Mouse (Mus musculus) c-Kit-negative CD71-positive TER-119-positive erythroid progenitor cells, embryonic 14.5 days (primary cell): ENCODE measurements around the gene Rab10.

Source experiments
- DNase-seq: peaks from one replicate; pipeline ENCODE4 v3.0.0-alpha.2; 2013; ENCODE audit warnings: low read depth, low spot score

The Rab10 gene

DNA sequence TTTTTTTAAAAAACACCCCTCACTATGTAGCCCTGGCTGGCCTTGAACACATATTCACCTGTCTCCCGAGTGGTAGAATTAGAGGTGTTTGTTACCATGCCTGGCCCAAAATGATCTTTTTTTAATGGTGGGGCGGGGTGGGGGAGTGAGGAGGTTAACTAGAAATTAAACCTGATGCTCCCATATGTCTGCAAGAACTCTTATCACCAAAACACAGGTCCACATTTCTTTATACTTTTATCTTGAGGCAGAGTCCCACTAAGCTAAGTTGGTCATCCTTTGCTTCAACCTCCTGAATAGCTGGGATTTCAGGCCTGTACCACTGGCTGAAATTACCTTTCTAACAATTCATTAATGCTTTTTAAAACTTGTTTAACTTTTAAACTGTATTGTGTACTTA is 13.7 kb downstream of the Rab10 start:
- no peak for DNase-seq

DNA sequence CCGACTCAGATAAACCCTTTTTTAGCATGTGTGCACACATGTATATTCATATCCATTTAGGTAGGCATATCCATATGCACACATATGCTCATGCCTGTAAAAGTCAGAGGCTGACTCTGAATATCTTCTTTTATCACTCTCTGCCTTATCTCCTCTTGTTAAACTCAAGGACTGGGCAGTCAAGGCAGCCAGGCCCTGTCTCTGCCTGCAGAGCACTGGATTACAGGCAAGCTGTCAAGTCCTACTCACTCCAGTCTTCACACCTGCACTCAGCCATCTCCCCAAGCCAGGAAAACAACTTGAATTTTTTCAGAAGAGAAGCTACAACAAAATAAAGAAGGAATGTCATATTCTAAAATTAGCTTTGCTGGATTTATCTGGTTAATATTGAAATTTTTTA is 17.9 kb downstream of the Rab10 start:
- DNase-seq, result no peak

DNA sequence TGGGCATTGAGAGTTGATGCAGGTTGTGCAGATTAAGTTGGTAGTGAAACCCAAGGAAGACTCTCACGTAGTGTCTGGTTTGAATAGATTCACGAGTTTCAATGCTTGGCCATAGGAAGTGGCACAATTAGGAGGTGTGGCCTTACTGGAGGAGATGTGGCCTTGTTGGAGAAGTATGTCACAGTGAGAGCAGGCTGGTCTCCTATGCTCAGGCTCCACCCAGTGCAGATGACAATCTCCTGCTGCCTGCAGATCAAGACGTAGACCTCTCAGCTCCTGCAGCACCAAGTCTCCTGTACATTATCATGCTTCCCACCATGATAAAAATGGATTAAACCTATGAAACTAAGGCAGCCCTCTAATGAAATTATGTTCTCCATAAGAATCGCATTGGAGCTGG is 18.7 kb downstream of the Rab10 start:
- no peak for DNase-seq

DNA sequence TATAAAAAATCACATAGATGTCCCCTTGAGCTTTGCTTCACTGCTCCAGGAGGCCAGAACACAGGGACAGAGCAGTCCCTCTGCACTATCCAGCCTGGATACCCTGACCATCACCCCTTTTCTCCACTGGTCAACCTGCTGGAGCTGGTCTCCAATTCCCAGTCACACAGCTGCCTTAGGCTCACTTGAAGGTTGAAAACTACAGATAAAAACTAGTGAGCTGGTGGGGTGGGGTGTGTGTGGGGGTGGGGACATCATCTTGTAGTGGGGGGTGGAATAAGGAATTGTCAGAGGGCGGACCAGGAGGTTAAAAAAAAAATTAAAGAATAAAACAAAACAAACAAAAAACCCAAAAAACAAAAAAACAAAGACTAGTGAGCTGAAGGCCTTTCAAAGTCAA is 21.3 kb downstream of the Rab10 start:
- no peak for DNase-seq

DNA sequence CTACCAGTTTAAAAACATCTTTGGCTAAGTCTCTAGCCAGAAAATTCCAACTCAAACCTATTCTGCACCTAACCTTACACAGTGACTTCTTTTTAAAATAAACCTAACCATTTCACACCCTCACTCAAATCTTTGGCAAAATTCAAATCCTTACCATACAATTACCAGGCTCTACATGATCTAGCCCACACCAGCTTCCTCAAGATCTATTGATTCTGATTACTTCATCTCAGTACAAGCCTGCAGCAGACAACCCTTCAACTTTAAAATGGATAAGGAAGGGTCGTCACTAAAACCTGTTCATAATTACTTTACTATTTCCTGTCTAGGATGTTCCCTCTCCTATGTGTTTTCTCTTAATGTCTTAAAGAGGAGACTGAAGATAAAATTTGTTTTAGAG is 23.9 kb downstream of the Rab10 start:
- no peak for DNase-seq

DNA sequence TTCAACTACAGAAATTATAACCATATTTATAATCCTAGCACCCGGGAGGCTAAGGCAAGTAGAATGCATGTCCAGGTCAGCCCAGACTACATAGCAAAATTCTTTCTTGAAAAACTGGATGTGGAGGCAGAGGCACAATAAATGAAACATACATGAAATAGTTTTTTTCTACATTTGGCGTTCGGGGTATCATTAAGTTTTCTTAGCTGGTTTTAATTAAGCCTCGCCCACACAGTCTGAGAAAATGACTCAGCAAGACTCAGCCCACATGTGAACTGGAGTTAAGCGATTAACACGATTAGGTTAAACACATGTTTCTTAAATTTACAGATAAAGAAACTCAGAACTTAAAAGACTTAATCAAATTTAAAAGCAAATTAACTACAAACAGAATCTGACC is 24.4 kb downstream of the Rab10 start:
- peak; percentile 88 for DNase-seq

DNA sequence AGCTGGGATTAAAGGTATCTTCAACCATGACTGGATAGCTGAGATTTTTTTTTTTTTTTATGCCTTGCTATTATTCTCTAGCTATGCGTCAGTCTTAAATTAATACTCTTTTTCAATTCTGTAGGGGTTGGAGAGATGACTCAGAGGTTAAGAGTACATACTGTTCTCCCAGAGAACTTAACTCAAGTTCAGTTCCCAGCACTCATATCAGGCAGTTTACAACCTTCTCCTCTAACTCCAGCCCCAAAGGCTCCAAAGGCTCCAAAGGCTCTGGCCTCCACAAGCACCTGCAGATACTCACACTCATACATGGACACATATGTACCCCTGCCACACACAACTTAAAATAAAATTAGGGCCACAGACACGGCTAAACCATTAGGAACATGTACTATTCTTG is 25.3 kb downstream of the Rab10 start:
- DNase-seq, result no peak

DNA sequence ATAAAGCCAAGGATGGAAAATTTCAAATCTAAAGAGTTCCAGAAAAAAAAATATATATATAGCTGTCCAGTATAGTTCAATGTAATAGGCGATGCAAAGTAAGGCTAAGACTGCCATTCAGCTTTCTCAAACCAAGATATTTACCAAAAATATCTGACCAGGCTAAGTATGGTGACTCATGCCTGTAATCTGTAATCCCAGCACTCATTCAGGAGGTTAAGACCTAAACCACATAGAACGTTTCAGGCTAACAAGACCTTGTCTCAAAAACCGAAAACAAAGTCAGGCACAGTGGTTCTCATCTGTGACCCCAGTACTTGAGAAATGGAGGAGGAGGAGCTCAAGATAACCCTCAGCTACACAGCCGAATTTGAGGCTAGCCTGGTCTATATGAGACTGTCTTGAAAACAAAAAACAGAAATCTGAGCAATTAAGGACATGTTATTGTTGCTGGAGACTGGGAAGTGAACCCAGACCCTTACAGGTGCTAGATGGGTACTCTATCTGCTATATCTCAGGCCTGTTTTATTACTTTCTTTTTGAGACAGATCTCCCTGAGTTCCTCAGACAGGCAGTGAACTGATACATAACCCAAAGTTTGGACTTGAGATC is 25.8 kb downstream of the Rab10 start:
- DNase-seq, result no peak

DNA sequence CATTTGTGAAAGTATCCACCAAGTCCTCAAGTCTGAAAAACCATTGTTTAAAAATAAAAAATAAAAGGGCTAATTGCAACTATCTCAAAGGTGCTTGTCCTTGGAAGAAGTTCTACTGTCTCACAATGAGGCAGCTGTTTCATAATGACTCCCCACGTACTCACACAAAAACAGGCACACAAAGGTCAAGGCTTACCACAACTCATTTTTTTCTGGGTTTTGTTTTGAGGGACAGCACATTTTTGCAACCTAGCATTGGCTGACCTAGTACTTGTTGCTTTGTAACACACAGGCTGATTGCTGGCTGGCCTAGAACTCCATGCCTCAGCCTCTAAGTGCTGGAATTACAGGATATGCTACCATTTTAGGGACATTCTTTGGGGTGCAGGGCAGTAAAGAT is 26.8 kb downstream of the Rab10 start:
- DNase-seq, result no peak

DNA sequence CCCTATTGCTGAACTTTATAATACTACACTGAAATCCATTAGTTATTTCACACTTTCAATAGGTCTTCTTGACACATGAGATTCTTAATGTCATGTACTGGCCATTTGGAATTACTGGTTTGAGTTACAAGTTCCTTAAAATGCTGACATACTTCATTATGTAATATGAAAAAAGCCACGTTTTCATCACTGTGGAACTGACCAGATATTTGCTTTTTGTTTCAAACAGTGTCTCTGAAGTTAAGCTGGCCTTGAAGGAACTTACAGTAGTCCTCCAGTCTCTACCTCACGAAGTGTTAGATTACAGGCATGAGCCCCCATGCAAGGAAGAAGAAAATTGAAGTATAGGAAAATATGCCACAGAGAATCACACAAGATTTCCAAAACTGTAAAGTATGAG is 27.2 kb downstream of the Rab10 start:
- DNase-seq, result no peak

DNA sequence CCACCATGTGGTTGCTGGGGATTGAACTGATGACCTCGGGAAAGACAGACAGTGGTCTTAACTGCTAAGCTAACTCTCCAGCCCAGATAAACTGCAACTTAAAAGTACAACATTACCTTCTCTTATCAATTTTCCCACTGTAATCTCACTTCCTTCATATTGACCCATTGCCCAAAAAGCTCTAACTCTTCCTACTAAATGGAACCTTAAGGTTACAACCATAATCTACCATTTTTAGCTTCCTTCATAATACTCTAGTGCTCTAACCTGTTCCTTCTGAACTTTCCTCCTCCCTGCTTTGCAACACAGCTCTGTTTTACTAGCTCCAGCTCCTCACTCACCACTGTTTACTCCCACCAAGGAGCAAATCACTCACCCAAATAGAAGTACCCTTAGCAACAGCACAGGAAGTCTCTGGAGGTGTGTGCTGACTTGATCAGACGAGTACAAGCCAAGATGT is 30.9 kb downstream of the Rab10 start:
- no peak for DNase-seq

DNA sequence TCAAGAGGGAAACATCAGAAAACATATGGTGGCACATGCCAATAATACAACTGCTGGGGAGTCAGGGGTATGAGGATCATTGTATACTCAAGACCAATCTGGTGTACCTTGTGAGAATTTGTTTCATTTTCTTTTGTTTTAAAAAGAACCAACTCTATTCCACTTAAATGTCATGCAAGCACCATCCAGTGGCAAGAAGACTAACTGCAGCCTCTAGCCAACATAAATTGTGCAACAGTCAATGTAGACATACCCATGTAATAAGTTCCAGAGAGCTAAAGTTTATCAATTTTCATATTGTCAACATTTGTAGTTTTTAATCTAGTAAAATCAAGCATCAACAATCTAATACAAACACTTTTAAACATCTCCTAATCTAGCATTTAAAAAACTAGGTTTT is 39.0 kb downstream of the Rab10 start:
- DNase-seq, result no peak

DNA sequence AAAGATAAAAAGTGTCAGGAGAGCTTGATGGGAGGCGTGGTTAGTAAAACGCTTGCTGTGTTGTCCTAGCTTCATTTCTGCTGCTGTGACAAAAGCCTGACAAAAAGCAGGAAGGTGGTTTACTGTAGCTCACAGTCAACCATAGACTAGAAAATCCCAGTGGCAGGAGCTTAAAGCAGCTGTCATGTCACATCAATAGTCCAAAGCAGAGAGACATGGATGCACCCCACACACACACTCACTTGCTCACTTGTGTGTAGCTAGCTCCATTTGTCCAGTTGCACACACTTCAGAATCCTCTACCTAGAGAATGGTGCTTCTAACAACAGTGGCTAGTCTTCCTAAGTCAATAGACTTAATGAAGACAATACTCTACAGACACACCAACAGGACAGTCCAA is 42.4 kb downstream of the Rab10 start:
- DNase-seq, result no peak

DNA sequence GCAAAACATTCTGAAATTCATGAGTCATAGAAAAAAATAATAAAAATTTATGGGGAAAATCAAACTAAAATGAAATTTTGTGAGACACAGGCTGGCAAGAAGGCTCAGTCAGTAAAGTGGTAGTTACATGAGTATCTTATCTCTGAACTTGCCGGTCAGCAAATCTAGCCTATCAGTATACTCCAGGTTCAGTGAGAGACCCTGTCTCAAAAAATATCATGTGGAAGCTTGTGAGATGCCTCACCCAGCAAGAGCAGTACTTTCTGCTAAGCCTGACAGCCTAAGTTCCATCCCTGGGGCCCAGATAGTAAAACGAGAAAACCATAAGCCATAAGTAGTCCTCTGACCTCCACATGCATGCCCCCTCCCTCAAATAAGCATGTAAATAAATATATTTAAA is 44.6 kb downstream of the Rab10 start:
- DNase-seq, result no peak

DNA sequence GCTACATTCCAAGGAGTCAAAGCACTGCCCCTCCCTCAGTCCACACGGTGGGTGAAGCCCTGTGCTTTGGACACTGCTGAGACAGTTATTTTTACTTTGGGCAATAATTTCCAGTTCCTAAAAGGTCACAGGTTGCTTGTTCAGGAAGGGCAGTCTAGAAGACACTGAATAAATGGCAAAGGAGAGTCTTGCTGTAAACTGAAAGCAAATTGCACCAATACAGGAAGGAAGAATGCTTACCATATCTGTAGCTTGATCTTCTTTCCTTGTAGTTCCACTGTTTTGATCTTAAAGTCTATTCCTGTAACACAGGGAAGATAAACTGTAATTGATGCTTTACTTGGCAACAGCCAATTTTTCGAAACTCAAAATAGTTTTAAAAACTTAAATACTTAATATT is 45.3 kb downstream of the Rab10 start:
- no peak for DNase-seq

DNA sequence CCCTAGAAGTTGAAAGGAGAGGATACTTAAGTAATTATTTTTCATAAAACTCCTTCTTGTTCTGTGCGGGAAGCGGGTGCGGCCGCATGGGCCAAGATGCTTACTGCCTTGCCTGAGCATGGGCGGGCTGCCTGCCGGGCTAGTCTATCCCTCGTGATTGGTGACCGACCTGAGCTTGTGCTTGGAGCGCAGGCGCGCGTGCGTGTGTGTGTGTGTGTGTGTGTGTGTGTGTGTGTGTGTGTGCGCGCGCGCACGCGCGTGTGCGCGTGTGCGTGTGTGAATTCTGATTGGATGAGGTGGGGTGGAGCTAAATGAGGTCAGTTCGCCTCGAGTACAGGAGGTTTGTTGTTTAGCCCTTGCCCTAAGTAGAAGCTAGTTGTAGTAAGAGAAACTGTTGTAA is 48.2 kb downstream of the Rab10 start:
- DNase-seq, result no peak

DNA sequence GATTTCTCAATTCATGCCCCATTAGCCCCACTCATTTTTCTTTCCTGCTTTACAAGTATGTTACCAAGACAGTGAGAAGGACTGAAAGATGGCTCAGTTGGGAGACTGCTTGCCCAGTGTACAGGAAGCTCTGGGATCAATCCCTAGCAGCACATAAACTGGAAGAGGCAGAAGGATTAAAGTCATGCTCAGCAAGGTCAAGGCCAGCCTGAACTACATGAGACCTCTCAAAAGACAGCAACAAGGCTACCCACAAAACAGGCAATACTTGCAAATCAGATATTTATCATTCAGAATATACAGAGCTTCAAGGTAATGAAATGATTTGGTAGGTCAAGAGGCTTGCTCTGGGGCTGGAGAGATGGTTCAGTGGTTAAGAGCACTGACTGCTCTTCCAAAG is 53.8 kb downstream of the Rab10 start:
- no peak for DNase-seq

DNA sequence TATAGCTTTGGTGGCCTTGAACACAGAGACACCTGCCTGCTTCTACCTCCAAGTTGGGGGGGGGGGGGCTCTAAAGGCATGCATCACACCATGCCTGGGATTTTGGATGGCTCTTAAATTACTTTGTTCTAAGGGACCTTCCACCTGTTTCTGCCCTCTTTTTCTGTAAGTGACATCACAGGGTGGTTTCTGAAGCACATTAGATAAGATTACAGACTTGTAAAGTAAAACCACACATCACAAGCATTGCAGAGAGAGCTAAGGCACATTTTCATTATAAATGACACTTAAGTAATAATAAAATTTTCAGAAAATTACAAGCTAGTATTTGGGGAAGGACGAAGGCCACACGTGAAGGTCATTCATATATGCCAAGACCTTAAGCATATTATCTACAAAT is 54.3 kb downstream of the Rab10 start:
- DNase-seq, result no peak

DNA sequence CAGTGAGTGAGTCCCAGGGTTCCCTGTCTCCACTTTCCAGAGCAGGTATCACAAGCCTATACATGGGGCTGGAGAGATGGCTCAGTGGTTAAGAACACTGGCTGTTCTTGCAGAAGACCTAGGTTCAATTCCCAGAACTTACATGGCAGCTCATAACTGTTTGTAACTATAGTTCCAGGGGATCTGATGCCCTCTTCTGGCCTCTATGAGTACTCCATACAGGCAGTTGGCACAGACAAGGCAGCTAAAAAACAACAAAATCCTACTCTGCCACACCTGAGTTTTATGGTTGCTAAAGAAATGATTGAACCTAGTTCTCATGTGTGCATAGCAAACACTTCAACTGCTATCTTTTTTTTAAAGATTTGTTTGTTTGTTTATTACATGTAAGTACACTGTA is 56.2 kb downstream of the Rab10 start:
- no peak for DNase-seq

DNA sequence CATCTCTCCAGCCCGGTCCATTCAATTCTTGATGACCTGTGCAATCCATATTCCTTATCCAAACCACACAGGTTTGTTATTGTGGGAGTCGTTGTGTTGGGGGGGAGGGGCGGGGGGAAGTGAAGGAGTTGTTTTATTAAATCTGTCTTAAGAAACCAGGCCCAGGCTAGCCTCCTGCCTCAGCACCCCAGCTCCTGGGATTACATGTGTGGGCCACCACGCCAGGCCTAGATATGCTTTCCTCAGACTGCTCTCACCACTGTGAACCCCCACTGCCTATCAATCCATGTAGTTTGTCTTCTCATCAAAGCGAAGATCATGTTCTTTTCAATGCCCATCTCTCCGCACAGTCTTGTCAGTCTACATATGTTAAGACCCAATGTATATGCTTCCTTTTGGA is 63.7 kb downstream of the Rab10 start:
- DNase-seq, result no peak

DNA sequence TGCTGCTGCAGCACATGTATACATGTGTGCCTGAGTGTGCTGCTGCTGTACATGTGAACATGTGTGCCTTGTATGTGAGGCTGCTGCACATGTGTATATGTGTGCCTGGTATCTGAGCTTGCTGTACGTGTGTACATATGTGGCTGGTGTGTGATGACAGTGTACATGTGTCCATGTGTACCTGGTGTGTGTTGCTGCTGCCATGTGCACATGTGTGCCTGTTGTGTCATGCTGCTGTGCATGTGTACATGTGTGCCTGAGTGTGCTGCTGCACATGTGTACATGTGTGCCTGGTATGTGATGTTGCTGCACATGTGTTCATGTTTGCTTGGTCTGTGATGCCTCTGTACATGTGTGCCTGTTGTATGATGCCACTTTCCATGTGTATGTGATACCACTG is 70.2 kb downstream of the Rab10 start:
- DNase-seq, result no peak

DNA sequence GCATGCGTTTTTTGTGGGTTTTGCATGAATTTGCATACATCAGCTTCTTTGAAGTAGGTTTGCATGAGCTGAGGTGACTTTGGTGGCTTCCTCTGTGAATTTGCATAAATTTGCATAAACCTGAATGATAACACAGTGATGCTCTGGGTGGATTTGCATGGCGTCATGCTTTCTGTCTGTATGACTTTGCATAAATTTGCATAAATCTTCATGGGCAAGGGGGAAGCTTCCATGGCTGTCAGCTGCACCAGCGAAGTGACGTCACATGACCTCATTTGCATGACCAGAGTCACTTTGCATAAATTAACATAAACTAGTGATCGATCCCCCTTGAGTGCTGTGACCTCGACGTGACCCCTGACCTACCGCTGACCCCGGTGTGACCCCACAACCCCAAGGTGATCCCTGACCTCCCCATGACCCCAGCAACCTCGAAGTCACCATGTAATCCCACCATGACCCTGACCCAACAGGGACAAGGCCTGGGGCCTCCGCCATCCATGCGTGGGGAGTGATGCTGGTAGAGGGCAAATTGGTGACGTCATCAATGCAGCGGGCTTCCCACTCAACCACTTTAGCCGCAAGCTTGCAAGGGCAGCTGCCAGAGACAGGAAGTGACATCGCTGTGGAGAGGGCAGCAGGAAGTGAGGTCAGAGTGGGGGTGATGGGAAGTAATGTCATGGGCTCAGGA is 71.3 kb downstream of the Rab10 start:
- DNase-seq, result no peak

DNA sequence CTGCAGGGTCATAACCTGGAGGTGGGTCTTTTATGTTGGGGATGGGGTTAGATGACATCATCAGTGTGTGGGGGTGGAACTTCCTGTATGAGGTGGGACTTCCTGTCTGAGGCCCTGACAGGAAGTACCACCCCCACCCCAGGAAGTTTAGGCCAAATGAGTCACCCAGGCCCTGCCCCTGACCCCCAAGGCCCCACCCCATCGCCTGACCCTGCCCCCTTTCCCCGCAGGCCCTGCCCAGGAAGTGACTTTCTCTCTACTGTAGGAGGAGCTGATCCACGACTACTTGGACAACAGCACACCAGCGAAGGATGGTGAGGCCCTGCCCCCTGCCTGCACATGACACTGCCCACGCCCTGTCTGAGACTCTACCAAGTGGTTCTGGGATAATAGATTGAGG is 72.0 kb downstream of the Rab10 start:
- no peak for DNase-seq
